In the genomic region with DNA sequence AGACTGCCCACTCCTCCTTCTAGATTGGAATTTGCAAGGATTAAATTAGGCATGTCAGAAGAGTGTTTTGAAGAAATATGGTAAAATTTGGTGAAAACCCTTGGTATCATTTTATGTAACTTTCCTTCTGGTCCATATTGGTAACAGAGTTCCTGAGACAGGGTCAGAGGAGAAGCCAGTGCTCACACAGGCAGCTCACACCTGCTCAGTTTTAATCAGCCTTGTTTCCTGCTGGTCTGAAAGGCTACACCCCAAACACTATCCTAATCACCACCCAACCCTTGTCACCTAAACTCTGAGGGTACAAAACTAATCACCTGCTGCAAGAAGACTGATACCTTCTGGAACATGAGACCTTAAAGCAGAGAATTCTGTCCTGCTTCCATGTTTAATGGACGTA, we compare ENCODE assay signal across 22 mouse cellular contexts.
A peak's percentile ranks its signal among the peaks of the same experiment; 100 is the strongest.
DNase-seq lines count a peak whose midpoint lies in the region; ATAC-seq lines count a peak whose summit lies in the region.
"Had no signal": no experiment of that assay in that cellular context is flagged by ENCODE, and none has a peak within 500 bp of the region (broad histone marks: within the 10 kb centered on the region; RNA-seq: fewer than 3 reads in every experiment).

No protein-coding gene starts in this region.

- H3K27ac ChIP-seq in intestine, embryonic 15.5 days, result no peak overlapping the region
- no peak overlapping the region for H3K27ac ChIP-seq in intestine, embryonic 16.5 days (ENCODE audit: low read length)
- H3K27ac ChIP-seq: embryonic facial prominence, embryonic 13.5 days; embryonic facial prominence, embryonic 15.5 days; forebrain, embryonic 10.5 days; forebrain, embryonic 12.5 days had no signal

- no peak overlapping the region for H3K4me2 ChIP-seq in intestine, embryonic 15.5 days (replicated peaks)
- H3K4me2 ChIP-seq in intestine, embryonic 16.5 days (ENCODE audit: low read depth, low read length), result no peak overlapping the region
- H3K4me2 ChIP-seq: embryonic facial prominence, embryonic 13.5 days; embryonic facial prominence, embryonic 15.5 days; forebrain, embryonic 12.5 days had no signal

- DNase-seq in testis, postnatal 10 days (ENCODE audit: low spot score), result peak; percentile 12
- DNase-seq in testis, postnatal 14 days (ENCODE audit: low spot score), result no peak
- no peak for DNase-seq in lung, postnatal 10 days
- DNase-seq: adrenal gland, adult 2 months; adrenal gland, postnatal 10 days; adrenal gland, postnatal 25 days; cerebellum, adult 11 months; cerebellum, adult 18-20 months; cerebellum, adult 8-10 months; cerebellum, adult 9-11 months; cerebellum, postnatal 14 days; cerebellum, postnatal 36 days; embryo, embryonic 11 days had no signal

- no peaks in the 10 kb centered on the region for H3K27me3 ChIP-seq in intestine, embryonic 15.5 days (replicated peaks)
- H3K27me3 ChIP-seq in intestine, embryonic 16.5 days (replicated peaks; ENCODE audit: control insufficient read depth, insufficient read depth, low read length), result no peaks in the 10 kb centered on the region
- H3K27me3 ChIP-seq: embryonic facial prominence, embryonic 13.5 days; embryonic facial prominence, embryonic 15.5 days; forebrain, embryonic 12.5 days had no signal

- H3K4me3 ChIP-seq in intestine, embryonic 15.5 days (replicated peaks), result no peak overlapping the region
- no peak overlapping the region for H3K4me3 ChIP-seq in intestine, embryonic 16.5 days (ENCODE audit: low read length)
- H3K4me3 ChIP-seq: embryonic facial prominence, embryonic 13.5 days; embryonic facial prominence, embryonic 15.5 days; erythroblast, embryonic 14.5 days; forebrain, embryonic 10.5 days; forebrain, embryonic 12.5 days had no signal

- H3K36me3 ChIP-seq in intestine, embryonic 15.5 days, result no peaks in the 10 kb centered on the region
- H3K36me3 ChIP-seq in intestine, embryonic 16.5 days (ENCODE audit: control insufficient read depth, insufficient read depth, low read length), result no peaks in the 10 kb centered on the region
- H3K36me3 ChIP-seq: embryonic facial prominence, embryonic 13.5 days; embryonic facial prominence, embryonic 15.5 days; forebrain, embryonic 10.5 days; forebrain, embryonic 12.5 days had no signal

- no peaks in the 10 kb centered on the region for H3K4me1 ChIP-seq in intestine, embryonic 15.5 days (replicated peaks)
- H3K4me1 ChIP-seq in intestine, embryonic 16.5 days (ENCODE audit: control insufficient read depth, insufficient read depth, low read length), result no peaks in the 10 kb centered on the region
- H3K4me1 ChIP-seq: embryonic facial prominence, embryonic 13.5 days had no signal

- peak; percentile 62 for ATAC-seq in intestine, embryonic 15.5 days
- ATAC-seq in intestine, embryonic 16.5 days, result no peak
- ATAC-seq: forebrain, embryonic 14.5 days; forebrain, embryonic 16.5 days had no signal

- no peaks in the 10 kb centered on the region for H3K9me3 ChIP-seq in intestine, embryonic 15.5 days
- H3K9me3 ChIP-seq in intestine, embryonic 16.5 days (ENCODE audit: control insufficient read depth, low read length), result no peaks in the 10 kb centered on the region
- H3K9me3 ChIP-seq: embryonic facial prominence, embryonic 13.5 days; embryonic facial prominence, embryonic 15.5 days; forebrain, embryonic 10.5 days; forebrain, embryonic 12.5 days had no signal

- H3K9ac ChIP-seq in intestine, embryonic 15.5 days, result no peak overlapping the region
- no peak overlapping the region for H3K9ac ChIP-seq in intestine, embryonic 16.5 days (ENCODE audit: low read depth, low read length)
- H3K9ac ChIP-seq: embryonic facial prominence, embryonic 13.5 days; embryonic facial prominence, embryonic 15.5 days; forebrain, embryonic 12.5 days had no signal

- WGBS in intestine, embryonic 15.5 days, result 87% methylated on average over 1 of the region's 1 CpGs
- WGBS in intestine, embryonic 16.5 days, result 78% methylated on average over 1 of the region's 1 CpGs
